ENCODE assay signal across 10 mouse cellular contexts in genomic region chr3:123116903-123117302, GRCm38 (mm10).
DNase-seq lines count a peak whose midpoint lies in the region; ATAC-seq and TF ChIP-seq lines count a peak whose summit lies in the region.
"Had no signal": no experiment of that assay in that cellular context is flagged by ENCODE, and none has a peak within 500 bp of the region (broad histone marks: within the 10 kb centered on the region; RNA-seq: fewer than 3 reads in every experiment).

No protein-coding gene starts in this region.

- DNase-seq in lung, embryonic 14.5 days: peak; percentile 52
- no peak for DNase-seq in lung, postnatal 25 days (ENCODE audit: low spot score)
- DNase-seq in embryo, embryonic 9.5 days (ENCODE audit: extremely low spot score): peak; percentile 32
- peak; percentile 47 for DNase-seq in heart, postnatal 4 days
- DNase-seq in cerebellum, adult 2 months: no peak
- no peak for DNase-seq in cerebellum, adult 18-20 months
- DNase-seq in adrenal gland, adult 2 months: no peak

- ATAC-seq in lung, embryonic 14.5 days (ENCODE audit: insufficient read depth): peak; percentile 86
- ATAC-seq: midbrain, embryonic 13.5 days had no signal

- H3K36me3 ChIP-seq in lung, embryonic 14.5 days (ENCODE audit: insufficient read depth): 0 out of 2 replicates have a peak, but pooled peaks cover 7% of the 10 kb centered on the region
- peaks cover 10% of the 10 kb centered on the region for H3K36me3 ChIP-seq in myocyte (ENCODE audit: control insufficient read depth, insufficient read depth)
- H3K36me3 ChIP-seq: forebrain, embryonic 15.5 days; midbrain, embryonic 13.5 days had no signal

- H3ac ChIP-seq in myocyte (ENCODE audit: control insufficient read depth, insufficient read length): no peak overlapping the region

- 0 out of 2 replicates have a peak overlapping the region, but pooled peaks have one; percentile 36 for H3K27ac ChIP-seq in lung, embryonic 14.5 days (ENCODE audit: low read depth)
- H3K27ac ChIP-seq in cerebellum, adult 2 months (ENCODE audit: insufficient read depth, low read length): no peak overlapping the region
- H3K27ac ChIP-seq: forebrain, embryonic 15.5 days; midbrain, embryonic 13.5 days had no signal

- H3K27me3 ChIP-seq in lung, embryonic 14.5 days (ENCODE audit: insufficient read depth, low read length): no peaks in the 10 kb centered on the region
- no peaks in the 10 kb centered on the region for H3K27me3 ChIP-seq in myocyte (ENCODE audit: control insufficient read depth, insufficient read depth, insufficient read length)
- H3K27me3 ChIP-seq in cerebellum, adult 2 months (ENCODE audit: control insufficient read depth, insufficient read depth, low read length): no peaks in the 10 kb centered on the region
- H3K27me3 ChIP-seq: forebrain, embryonic 15.5 days; midbrain, embryonic 13.5 days had no signal

- peak overlapping the region; percentile 23; the same call in 1 of the 2 replicates for H3K9ac ChIP-seq in lung, embryonic 14.5 days
- H3K9ac ChIP-seq: forebrain, embryonic 15.5 days; midbrain, embryonic 13.5 days had no signal

- H3K79me2 ChIP-seq in myocyte (ENCODE audit: control insufficient read depth, insufficient read depth): peaks cover 11% of the 10 kb centered on the region

- H3K4me3 ChIP-seq in lung, embryonic 14.5 days (ENCODE audit: low read depth, low read length): peak overlapping the region; percentile 20
- H3K4me3 ChIP-seq in myocyte: peak overlapping the region; percentile 24
- no peak overlapping the region for H3K4me3 ChIP-seq in cerebellum, adult 2 months (replicated peaks; ENCODE audit: insufficient read depth, low read depth, low read length)
- H3K4me3 ChIP-seq: forebrain, embryonic 15.5 days had no signal

- peak; percentile 69 for TF ChIP-seq POLR2A in myocyte (IDR thresholded peaks at IDR 0.05; ENCODE audit: insufficient read length, low read depth)
- TF ChIP-seq POLR2A in cerebellum, adult 2 months (IDR thresholded peaks at IDR 0.05; ENCODE audit: borderline replicate concordance, insufficient read depth, low read length): no peak

- no peaks in the 10 kb centered on the region for H3K9me3 ChIP-seq in lung, embryonic 14.5 days (ENCODE audit: low read depth, low read length)
- H3K9me3 ChIP-seq: forebrain, embryonic 15.5 days; midbrain, embryonic 13.5 days had no signal

- WGBS in lung, embryonic 14.5 days: 9% methylated on average over 16 of the region's 16 CpGs
- WGBS in cerebellum, adult 2 months: 69% methylated on average over 16 of the region's 16 CpGs

- H3K4me1 ChIP-seq in lung, embryonic 14.5 days (ENCODE audit: insufficient read depth): peaks cover 4% of the 10 kb centered on the region; the same call in 1 of the 2 replicates
- H3K4me1 ChIP-seq in cerebellum, adult 2 months (ENCODE audit: control insufficient read depth, insufficient read depth, low read length): peaks cover 4% of the 10 kb centered on the region

- no peak for TF ChIP-seq CTCF in lung, embryonic 14.5 days (IDR thresholded peaks at IDR 0.05; ENCODE audit: low read depth)
- TF ChIP-seq CTCF in cerebellum, adult 2 months (IDR thresholded peaks at IDR 0.05; ENCODE audit: borderline replicate concordance, insufficient read depth, low read depth, low read length): no peak

- peak overlapping the region; percentile 58 for H3K4me2 ChIP-seq in lung, embryonic 14.5 days
- H3K4me2 ChIP-seq in myocyte (ENCODE audit: low read depth): peak overlapping the region; percentile 78
- H3K4me2 ChIP-seq: midbrain, embryonic 13.5 days had no signal

TF ChIP-seq in myocyte, 11 proteins besides CTCF, POLR2A, EP300 and RAD21:
- TF ChIP-seq SRF (IDR thresholded peaks at IDR 0.05; ENCODE audit: control insufficient read depth, insufficient read length, low read depth) (no peak), POLR2AphosphoS2 (IDR thresholded peaks at IDR 0.05; ENCODE audit: insufficient read length, low read depth) (peak; percentile 52), USF1 (IDR thresholded peaks at IDR 0.05; ENCODE audit: low read depth) (no peak), MYOG (IDR thresholded peaks at IDR 0.05; ENCODE audit: control insufficient read depth in 1 of 3, insufficient read depth in 1 of 3, insufficient read length in 2 of 3, low read depth in 2 of 3) (no peak)

Comparison
In these comparisons a context has a peak if more than half of its experiments do, and no peak if none do; other contexts are left out.
1. DNase-seq: peak in lung, embryonic 14.5 days (single experiment), embryo, embryonic 9.5 days (single experiment) and heart, postnatal 4 days (single experiment); none in lung, postnatal 25 days (single experiment), cerebellum, adult 2 months (0 of 2), cerebellum, adult 18-20 months (0 of 2) and adrenal gland, adult 2 months (single experiment).